Mouse (Mus musculus) lung, postnatal 36 days (tissue): ENCODE measurements around the gene Akr1c19.
"Not testable (repeated sequence)": the region's sequence is repeated elsewhere in the genome, so short reads cannot be mapped to it uniquely, and the experiment has no call there.

Experiments
- DNase-seq: peaks from one replicate; pipeline ENCODE4 v3.0.0; 2022; ENCODE audit warnings: mixed read lengths

Akr1c19 gene

DNA sequence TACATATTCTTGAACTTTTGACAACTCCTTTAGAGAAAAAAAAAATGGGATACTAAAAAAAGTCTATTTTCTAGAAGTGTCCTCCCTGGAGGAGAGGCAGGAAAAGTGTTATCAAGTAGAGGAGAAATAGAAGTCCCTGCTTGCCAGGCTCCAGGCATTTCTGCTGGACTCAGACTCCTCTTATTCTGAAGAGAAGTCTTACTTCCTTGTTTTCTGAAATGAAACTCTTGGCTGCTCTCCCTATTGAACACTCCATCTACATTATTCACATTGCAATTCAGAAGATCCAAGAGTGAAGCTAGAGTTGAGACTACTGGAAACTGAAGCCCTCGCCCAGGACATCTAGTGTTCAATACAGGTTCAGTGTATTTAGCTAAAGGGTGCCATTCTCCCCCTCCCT is at the start of gene Akr1c19:
Gene Akr1c19, plus strand, starts transcription at position 260 of the 400 bp plus-strand sequence.
- DNase-seq, result peak; percentile 64

GRCm38 (mm10) chr13:4181321-4181720 is 47.2 kb upstream of the Akr1c19 start:
- not testable (repeated sequence) for DNase-seq

DNA sequence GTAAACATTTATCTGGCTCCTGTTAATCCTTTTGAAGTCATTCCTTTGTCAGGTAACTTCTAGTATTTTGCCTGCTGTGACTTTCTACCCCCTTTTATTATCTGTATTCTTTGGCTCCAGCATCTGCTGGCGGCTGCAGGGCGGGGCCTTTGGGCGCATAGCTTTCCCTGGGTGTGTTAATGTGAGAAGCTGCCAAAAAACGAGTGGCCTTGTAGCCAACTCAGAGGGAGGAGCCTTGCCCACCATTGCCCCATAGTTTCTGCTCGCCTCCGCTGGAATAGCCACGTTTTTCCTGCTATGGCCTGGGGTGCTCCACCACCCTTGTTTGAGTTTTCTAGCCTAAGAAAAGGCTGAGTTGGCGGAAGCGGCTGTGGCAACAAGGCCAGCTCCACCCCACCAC is 45.4 kb upstream of the Akr1c19 start:
- DNase-seq, result peak; percentile 23

DNA sequence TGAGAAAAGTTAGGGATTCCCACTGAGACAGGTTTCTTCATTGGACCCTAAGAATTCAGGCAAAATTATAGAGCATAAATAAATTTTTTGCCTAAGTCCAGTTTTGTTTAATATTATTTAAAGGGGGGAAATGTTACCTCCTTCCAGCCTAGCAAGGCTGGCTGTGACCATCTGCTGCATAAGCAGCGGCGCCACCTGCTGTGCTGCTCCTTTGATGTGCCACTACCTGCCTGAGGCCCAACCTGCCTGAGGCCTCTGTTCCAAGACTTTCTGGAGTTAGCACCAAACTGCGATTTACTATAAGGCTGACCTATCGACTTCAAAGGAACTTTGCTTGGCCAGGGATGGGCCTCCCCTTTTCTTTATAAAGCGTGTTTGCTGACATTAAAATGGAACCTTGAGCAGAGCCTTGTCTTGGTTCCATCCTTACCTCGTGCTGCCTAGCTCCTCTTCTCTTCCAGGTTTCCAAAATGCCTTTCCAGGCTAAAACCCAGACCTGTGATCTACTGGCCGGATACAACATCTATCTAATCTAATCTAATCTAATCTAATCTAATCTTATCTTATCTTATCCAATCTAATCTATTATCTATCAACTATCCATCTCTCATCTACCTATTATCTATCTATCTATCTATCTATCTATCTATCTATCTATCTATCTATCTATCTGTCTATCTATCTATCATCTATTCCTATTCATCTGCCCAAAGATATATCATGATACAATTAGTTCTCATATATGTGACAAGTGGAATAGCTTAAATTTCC is 41.7 kb upstream of the Akr1c19 start:
- peak; percentile 10 for DNase-seq

DNA sequence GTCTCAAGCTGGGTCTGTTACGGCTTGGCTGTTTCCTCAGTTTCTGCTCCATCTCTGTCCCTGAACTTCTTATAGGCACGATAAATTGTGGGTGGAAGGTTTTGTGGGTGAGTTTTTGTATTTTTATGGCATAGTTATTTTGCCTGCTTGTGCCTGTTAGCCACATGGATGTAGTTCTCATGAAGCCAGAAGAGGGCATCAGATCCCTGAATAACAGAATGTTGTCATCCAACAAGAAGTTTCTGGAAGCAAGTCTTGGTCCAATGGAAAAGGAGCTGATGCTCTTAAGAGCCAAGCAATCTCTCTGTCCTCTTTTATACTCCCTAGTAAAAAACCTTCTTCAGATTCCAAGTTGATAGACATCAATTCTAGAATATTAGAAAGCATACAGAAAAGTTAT is 40.3 kb upstream of the Akr1c19 start:
- DNase-seq, result peak; percentile 58

DNA sequence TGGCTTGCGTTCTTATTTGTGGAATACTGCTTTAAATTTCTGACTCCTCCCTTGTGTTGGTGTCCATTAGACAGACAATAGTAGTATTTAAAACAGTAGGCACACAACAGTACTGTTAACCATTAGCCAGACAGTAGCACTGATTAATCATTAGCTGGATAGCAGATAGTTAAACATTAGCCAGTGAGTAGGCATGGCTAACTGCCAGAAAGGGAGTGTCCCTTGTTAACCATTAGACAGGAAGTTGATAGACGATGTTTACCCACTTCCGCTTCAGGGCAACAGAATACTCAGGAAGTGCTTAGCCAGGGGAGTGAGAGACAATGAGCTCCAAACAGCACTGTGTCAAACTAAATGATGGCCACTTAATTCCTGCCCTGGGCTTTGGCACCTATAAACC is 37.6 kb upstream of the Akr1c19 start, which contains the start of gene Akr1c13:
Gene Akr1c13, plus strand, starts transcription at position 247 of the 400 bp plus-strand sequence.
- peak; percentile 84 for DNase-seq

DNA sequence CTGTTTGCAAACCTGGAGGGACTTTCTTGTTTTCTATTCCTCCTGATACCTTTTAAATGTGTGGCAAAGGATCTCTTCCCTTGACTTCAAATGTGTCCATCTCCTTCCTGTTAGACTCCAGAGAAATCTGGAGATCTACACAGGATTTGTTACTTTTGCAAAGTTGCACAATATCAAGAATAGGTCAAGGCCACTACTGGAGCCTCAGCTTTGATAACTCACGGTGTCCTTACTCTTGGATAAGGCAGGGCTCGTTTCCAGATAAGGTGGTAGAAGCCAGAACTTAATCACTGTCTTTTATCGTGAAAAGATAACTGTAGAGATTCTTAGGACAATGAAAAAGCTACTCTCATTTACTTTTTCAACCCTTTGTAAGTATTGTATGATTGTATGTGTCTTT is 36.0 kb upstream of the Akr1c19 start:
- no peak for DNase-seq

DNA sequence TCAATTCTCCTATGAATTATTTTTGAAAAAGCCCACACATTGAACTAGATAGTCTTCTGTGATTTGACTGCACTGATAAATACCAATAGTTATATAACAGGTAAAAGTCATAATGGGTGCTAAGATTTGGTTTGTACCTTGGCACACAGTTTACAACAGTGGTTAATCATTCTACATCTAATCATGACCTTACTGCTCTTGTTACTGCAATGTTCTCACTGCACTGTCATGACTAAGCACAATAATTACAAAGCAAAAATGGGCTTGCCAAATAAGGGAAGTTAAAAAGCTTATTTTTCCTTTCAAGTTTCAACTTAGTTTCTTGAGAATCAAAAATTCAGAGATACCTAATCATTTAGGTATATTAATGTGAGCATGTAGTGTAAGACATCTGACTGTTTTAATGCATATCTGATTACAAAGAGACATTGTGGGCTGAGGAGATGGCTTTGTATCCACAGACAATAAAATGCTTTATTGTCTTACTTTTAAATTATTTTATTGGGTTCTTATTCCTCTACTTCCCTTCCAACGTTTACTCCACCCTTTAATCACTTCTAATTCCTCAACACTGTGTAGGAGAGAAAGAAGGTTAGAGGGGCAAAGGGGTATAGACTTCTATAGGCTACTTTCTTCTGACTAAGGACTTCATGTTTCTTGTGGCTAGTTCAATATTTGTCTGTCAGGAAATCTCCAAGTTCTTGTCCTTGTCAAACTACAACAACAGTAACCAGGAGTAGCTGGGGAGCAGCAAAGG is 22.2 kb upstream of the Akr1c19 start:
- DNase-seq, result no peak

DNA sequence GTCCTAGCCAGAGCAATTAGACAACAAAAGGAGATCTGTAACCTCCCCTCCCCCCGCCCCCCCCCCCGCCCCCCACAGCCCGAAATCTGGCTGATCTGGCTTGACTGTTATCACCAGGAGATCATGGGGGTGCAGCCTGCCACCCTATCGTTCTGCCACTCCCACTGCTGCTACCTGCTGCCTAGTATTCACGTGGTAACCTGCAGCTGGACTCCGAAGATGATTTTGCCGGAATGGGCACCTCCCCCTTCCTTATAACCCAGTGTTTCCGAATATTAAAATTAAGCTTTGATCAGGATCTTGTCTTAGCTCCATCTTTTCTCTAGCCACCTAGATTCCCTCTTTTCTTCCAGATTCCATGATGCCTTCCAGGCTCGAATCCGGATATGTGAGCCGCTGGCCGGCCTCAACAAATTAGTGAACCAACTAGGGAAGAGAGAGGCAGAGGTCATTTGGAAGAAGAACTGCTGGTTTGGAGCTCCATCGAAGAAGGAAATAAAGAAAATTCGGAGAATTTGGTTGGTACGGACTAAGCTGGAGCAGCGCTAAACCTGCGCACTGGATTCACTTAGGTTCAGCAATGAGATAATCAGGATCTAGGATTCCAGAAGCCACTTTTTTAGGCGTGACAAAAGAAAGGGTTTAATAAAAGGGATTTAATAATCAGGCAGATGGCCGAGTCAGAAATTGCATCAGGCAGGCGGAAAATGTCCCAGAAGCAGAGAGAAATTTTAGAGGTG is 16.8 kb upstream of the Akr1c19 start:
- DNase-seq, result no peak

GRCm38 (mm10) chr13:4212309-4212708 is 16.2 kb upstream of the Akr1c19 start:
- DNase-seq, result no peak

DNA sequence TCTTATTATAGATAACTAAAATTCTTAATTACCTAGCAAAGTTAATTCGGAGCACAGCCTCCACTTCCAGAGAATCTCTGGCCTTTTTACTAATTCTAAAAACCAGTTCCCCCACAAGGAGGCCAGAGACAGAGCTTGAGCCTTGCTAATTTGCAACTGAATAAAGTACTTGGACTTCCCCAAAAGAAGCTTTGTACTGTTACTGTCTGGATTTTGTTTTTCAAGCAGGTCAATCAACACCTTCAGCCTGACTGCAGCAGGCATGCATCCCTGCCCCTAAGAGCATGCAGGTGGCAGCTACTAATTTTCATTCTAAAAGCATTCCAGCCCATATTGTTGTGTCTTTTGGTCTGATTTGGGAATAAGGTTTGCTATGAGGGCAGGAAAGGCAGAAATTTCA is 13.0 kb upstream of the Akr1c19 start:
- DNase-seq, result not testable (repeated sequence)

- peak; percentile 13 for DNase-seq
Observed at GRCm38 (mm10) chr13:4230841-4231623, 2.5 kb downstream of the Akr1c19 start.

GRCm38 (mm10) chr13:4233135-4233534 is 4.6 kb downstream of the Akr1c19 start:
- DNase-seq, result no peak

GRCm38 (mm10) chr13:4233536-4234172 is 5.2 kb downstream of the Akr1c19 start:
- peak; percentile 63 for DNase-seq

GRCm38 (mm10) chr13:4244861-4245559 is 16.5 kb downstream of the Akr1c19 start:
- DNase-seq, result peak; percentile 38

GRCm38 (mm10) chr13:4249347-4249746 is 20.8 kb downstream of the Akr1c19 start:
- no peak for DNase-seq

GRCm38 (mm10) chr13:4256894-4257293 is 28.4 kb downstream of the Akr1c19 start:
- DNase-seq, result not testable (repeated sequence)

GRCm38 (mm10) chr13:4257349-4257748 is 28.8 kb downstream of the Akr1c19 start:
- DNase-seq, result no peak

DNA sequence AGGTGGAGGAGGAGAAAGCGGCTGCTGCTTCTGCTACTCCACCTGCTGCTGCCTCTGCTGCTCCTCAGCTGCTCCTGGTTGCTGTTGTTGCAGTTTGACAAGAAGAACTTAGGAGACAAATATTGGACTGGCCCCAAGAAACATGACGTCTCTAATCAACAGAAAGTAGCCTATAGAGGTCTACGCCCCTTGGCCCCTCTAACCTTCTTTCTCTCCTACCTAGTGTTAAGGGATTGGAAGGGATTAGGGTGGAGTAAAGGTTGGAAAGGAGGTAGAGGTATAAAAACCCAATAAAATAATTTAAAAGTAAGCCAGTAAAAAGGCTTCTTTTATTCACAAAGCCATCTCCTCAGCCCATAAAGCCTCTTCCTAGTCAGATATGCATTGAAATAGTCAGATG is 36.1 kb downstream of the Akr1c19 start:
- no peak for DNase-seq

DNA sequence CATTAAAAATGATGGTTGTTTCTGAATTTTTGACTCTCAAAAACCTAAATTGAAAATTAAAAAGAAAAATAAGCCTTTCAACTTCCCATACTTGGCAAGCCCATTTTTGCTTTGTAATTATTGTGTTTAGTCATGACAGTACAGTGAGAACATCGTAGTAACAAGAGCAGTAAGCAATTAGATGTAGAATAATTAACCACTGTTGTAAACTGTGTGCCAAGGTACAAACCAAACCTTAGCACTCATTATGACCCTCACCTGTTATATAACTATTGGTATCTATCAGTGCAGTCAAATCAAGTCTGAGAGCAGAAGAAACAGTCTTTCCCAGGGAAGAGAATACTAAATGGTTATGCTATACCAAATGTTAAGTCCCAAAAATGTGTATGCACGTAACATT is 36.5 kb downstream of the Akr1c19 start:
- DNase-seq, result no peak

GRCm38 (mm10) chr13:4265455-4265854 is 37.0 kb downstream of the Akr1c19 start:
- DNase-seq, result not testable (repeated sequence)
